Mouse (Mus musculus) cerebellum, adult 11-12 months (tissue): ENCODE measurements around the gene Lax1.
"Not testable (repeated sequence)": the region's sequence is repeated elsewhere in the genome, so short reads cannot be mapped to it uniquely, and the experiment has no call there.

Experiments used
- DNase-seq: peaks from one replicate; pipeline ENCODE4 v3.0.0; 2022

Gene Lax1

GRCm38 (mm10) chr1:133685749-133686519, 4.0 kb downstream of the Lax1 start:
- DNase-seq = no peak

GRCm38 (mm10) chr1:133671801-133672200, 18.1 kb downstream of the Lax1 start:
- DNase-seq = no peak

GRCm38 (mm10) chr1:133671266-133671665, 18.6 kb downstream of the Lax1 start:
- no peak for DNase-seq

GRCm38 (mm10) chr1:133670776-133671175, 19.1 kb downstream of the Lax1 start:
- no peak for DNase-seq

GRCm38 (mm10) chr1:133670190-133670589, 19.7 kb downstream of the Lax1 start:
- no peak for DNase-seq

- DNase-seq = no peak
Observed at GRCm38 (mm10) chr1:133668618-133669017, 21.3 kb downstream of the Lax1 start.

- no peak for DNase-seq
Observed at GRCm38 (mm10) chr1:133667721-133668120, 22.2 kb downstream of the Lax1 start.

- not testable (repeated sequence) for DNase-seq
Observed at GRCm38 (mm10) chr1:133665713-133666112, 24.2 kb downstream of the Lax1 start.

- no peak for DNase-seq
Observed at GRCm38 (mm10) chr1:133664203-133664970, 25.5 kb downstream of the Lax1 start.

GRCm38 (mm10) chr1:133663427-133663826, 26.5 kb downstream of the Lax1 start:
- DNase-seq = no peak

GRCm38 (mm10) chr1:133662941-133663340, 27.0 kb downstream of the Lax1 start:
- no peak for DNase-seq

- peak; percentile 92 for DNase-seq
Observed at GRCm38 (mm10) chr1:133661203-133661933, 28.5 kb downstream of the Lax1 start, which contains the start of gene Gm38394. Gm38394 (minus strand) TSS chr1:133661318.

GRCm38 (mm10) chr1:133660466-133661202, 29.3 kb downstream of the Lax1 start, which contains the start of gene Zbed6:
Zbed6 (minus strand) TSS chr1:133660885.
- peak; percentile 71 for DNase-seq

- no peak for DNase-seq
Observed at GRCm38 (mm10) chr1:133658878-133659277, 31.0 kb downstream of the Lax1 start.

GRCm38 (mm10) chr1:133656811-133657210, 33.1 kb downstream of the Lax1 start:
- DNase-seq = no peak

- DNase-seq = no peak
Observed at GRCm38 (mm10) chr1:133653033-133653432, 36.9 kb downstream of the Lax1 start.

GRCm38 (mm10) chr1:133650288-133651055, 39.4 kb downstream of the Lax1 start:
- no peak for DNase-seq

GRCm38 (mm10) chr1:133645652-133646051, 44.3 kb downstream of the Lax1 start:
- no peak for DNase-seq

GRCm38 (mm10) chr1:133641163-133641562, 48.7 kb downstream of the Lax1 start:
- no peak for DNase-seq

GRCm38 (mm10) chr1:133638517-133638916, 51.4 kb downstream of the Lax1 start:
- no peak for DNase-seq

- DNase-seq = no peak
Observed at GRCm38 (mm10) chr1:133632168-133632567, 57.7 kb downstream of the Lax1 start.
